ENCODE assay signal across 12 mouse cellular contexts in genomic region chr4:47948789-47949188, GRCm38 (mm10).
DNase-seq lines count a peak whose midpoint lies in the region; ATAC-seq and TF ChIP-seq lines count a peak whose summit lies in the region.
"Had no signal": no experiment of that assay in that cellular context is flagged by ENCODE, and none has a peak within 500 bp of the region (broad histone marks: within the 10 kb centered on the region; RNA-seq: fewer than 3 reads in every experiment).

No protein-coding gene starts in this region.

- no peak overlapping the region for H3K27ac ChIP-seq in heart, embryonic 11.5 days (ENCODE audit: low read depth, low read length)
- H3K27ac ChIP-seq in layer of hippocampus, adult 2 months = peak overlapping the region; percentile 78
- H3K27ac ChIP-seq in cortical plate, adult 2 months (ENCODE audit: insufficient read depth, low read length) = peak overlapping the region; percentile 82

- whole genome bisulfite sequencing in heart, embryonic 11.5 days (ENCODE audit: insufficient replicate concordance) = 71% methylated on average over 8 of the region's 8 CpGs

- no peak overlapping the region for H3K9ac ChIP-seq in heart, embryonic 11.5 days (ENCODE audit: low read depth, low read length)
- H3K9ac ChIP-seq: liver, postnatal 0 days had no signal

- ATAC-seq in heart, embryonic 11.5 days (replicated peaks; ENCODE audit: insufficient number of reproducible peaks, low FRiP score, low TSS enrichment) = no peak
- ATAC-seq: liver, postnatal 0 days had no signal

- DNase-seq in heart, adult 8-10 months (ENCODE audit: low spot score) = peak; percentile 63
- no peak for DNase-seq in layer of hippocampus, adult 2 months (ENCODE audit: low spot score in 2 of 2)
- no peak for DNase-seq in layer of hippocampus, adult 9-11 months
- peak; percentile 10 for DNase-seq in A20 (ENCODE audit: low read depth, low spot score)
- DNase-seq in embryo, embryonic 9.5 days (ENCODE audit: extremely low spot score) = no peak
- no peak for DNase-seq in left cerebral cortex, adult 8-10 months (ENCODE audit: low spot score in 2 of 2)
- DNase-seq: adrenal gland, adult 8-10 months; liver, postnatal 0 days; thymus, adult 18-20 months had no signal

- no peaks in the 10 kb centered on the region for H3K9me3 ChIP-seq in heart, embryonic 11.5 days (replicated peaks; ENCODE audit: control insufficient read depth, low read length)

- no peak for TF ChIP-seq CTCF in layer of hippocampus, adult 2 months (conservative IDR thresholded peaks at IDR 0.05)
- no peak for TF ChIP-seq CTCF in cortical plate, adult 2 months (IDR thresholded peaks at IDR 0.05; ENCODE audit: extremely low read depth, insufficient read depth, low read length)

- no peak overlapping the region for H3K4me3 ChIP-seq in heart, embryonic 11.5 days (ENCODE audit: low read depth, low read length)
- peak overlapping the region; percentile 24 for H3K4me3 ChIP-seq in layer of hippocampus, adult 2 months
- H3K4me3 ChIP-seq in cortical plate, adult 2 months (ENCODE audit: insufficient read depth, low read length) = peak overlapping the region; percentile 13; the same call in 1 of the 2 replicates
- H3K4me3 ChIP-seq: myocyte had no signal

- H3K4me2 ChIP-seq in heart, embryonic 11.5 days = no peak overlapping the region

- H3K27me3 ChIP-seq in heart, embryonic 11.5 days (ENCODE audit: control insufficient read depth, insufficient read depth, low read length) = no peaks in the 10 kb centered on the region

- no peak for TF ChIP-seq POLR2A in cortical plate, adult 2 months (IDR thresholded peaks at IDR 0.05; ENCODE audit: extremely low read depth, insufficient read depth, low read length)

- H3K4me1 ChIP-seq in heart, embryonic 11.5 days (ENCODE audit: control insufficient read depth, insufficient read depth, low read length) = no peaks in the 10 kb centered on the region
- H3K4me1 ChIP-seq in cortical plate, adult 2 months (ENCODE audit: control insufficient read depth, insufficient read depth, low read length) = no peaks in the 10 kb centered on the region; the same call in 1 of the 2 replicates

- no peaks in the 10 kb centered on the region for H3K36me3 ChIP-seq in heart, embryonic 11.5 days (ENCODE audit: control insufficient read depth, insufficient read depth, low read length)

Comparison
In these comparisons a context has a peak if more than half of its experiments do, and no peak if none do; other contexts are left out.
1. DNase-seq: peak in heart, adult 8-10 months (single experiment) and A20 (single experiment); none in layer of hippocampus, adult 2 months (0 of 2), layer of hippocampus, adult 9-11 months (single experiment), embryo, embryonic 9.5 days (single experiment) and left cerebral cortex, adult 8-10 months (0 of 2).